Mouse (Mus musculus): ENCODE measurements around the gene Camk1.
"Not testable (repeated sequence)": the region's sequence is repeated elsewhere in the genome, so short reads cannot be mapped to it uniquely, and the experiment has no call there.

The Camk1 gene

DNA sequence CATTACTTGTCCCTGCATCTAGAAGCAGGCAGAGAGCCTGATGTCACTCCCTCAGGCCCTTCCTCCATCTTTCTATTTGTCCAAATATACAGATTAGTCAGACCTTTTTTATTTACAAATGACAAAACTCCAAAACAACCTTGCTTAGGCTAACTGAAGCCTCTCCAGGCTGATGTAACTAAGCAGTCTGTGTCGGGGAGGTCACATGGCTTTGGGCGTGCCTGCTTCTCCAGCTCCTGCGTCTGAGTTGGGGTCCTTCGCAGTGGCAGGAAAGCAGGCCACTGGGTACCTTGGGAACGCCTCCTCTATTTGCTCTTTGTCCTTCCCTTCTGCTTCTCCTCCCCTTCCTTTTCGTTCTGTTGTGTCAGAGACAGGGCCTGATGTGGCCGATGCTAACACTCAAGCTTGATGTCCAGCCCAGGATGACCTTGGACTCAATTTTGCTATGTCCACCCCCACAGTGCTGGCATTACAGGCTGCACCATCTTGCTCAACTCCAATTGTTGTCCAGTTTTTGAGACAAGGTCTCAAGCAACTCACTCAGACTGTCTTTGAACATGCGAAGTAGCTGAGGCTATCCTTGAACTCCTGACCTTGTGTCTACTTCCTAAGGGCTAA is 20.8 kb upstream of the Camk1 start:
- in situ Hi-C loops (cut with MboI; ENCODE audit: low pct_unique_long_range_greater_than_20kb in 1 of 2, low sequenced_read_pairs in 2 of 2, unreplicated experiment in 1 of 2) = no loop called here

DNA sequence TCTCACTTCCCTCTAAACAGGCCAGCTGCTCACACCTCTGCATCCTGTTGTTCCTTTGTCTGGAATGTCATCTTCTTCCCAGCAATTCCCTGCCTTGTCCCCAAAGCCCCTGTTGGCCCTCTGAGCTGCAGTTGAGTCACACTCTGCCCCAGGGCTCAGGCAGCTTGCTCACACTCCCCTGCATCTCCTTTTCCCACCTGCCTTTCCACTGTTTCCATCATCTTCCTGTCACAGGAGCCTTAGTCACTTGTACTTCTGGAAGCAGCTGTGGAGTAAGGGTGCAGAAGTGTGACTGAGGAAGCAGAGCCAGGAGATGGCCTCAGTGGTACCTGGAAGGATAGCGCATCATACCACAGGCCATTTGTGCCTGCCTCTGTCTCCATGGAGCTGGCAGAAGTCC is 18.5 kb upstream of the Camk1 start:
- in situ Hi-C loops (cut with MboI; ENCODE audit: low pct_unique_long_range_greater_than_20kb in 1 of 2, low sequenced_read_pairs in 2 of 2, unreplicated experiment in 1 of 2) = no loop called here

DNA sequence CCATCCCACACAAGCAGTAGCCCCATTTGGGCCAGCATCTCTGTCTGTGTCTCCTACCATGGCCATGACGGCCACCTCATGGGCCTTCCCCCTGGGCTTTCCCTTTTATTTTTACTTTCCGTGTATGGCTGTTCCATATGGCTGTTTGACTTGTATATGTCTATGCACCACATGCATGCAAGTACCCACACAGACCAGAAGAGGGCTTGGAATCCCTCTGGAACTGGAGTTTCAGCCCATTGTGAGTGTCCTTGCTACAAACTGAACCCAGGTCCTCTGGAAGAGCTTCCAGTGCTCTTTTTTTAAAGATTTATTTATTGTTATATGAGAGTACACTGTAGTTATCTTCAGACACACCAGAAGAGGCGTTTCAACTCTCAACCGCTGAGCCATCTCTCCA is 17.7 kb upstream of the Camk1 start:
- in situ Hi-C loops (cut with MboI; ENCODE audit: low pct_unique_long_range_greater_than_20kb in 1 of 2, low sequenced_read_pairs in 2 of 2, unreplicated experiment in 1 of 2) = no loop called here

DNA sequence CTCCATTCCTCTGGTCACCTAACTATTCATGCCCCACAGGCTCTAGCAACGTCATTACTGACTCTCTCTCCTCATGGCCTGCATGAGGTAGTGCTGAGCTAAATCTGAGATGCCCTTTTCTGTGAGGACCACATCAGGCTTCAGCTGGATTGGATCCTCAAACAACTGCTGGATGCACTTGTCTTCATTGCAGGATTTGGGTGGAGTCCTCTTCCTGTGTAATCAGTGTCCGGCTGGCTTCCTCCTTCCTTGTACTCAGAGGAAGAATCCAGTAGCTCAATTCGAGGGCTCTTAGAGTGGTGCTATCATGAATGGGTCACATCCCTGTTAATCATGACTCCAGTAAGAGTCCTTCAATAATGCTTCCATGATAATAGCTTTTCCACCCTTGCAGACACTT is 9.9 kb upstream of the Camk1 start:
- in situ Hi-C loops (cut with MboI; ENCODE audit: low pct_unique_long_range_greater_than_20kb in 1 of 2, low sequenced_read_pairs in 2 of 2, unreplicated experiment in 1 of 2) = no loop called here

DNA sequence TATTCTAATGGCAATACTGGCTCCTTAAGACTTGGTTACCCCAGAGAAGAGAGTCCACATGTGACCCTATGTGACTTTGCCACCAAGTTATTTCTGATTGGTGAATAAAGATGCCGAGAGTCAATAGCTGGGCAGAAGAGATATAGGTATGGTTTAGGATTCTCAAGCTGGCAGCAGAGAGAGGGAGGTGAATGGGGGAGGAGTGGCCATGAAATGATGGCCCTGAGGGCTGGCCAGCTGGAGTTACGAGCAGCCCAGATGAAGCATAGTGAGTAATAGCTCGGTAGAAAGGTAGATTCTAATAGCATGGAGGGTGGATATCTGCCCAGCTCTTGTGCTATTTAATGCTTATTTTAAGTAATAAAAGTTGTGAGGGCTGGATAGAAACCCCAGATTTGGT is 9.0 kb upstream of the Camk1 start:
- in situ Hi-C loops (cut with MboI; ENCODE audit: low pct_unique_long_range_greater_than_20kb in 1 of 2, low sequenced_read_pairs in 2 of 2, unreplicated experiment in 1 of 2) = no loop called here

GRCm38 (mm10) chr6:113351653-113352052 is 7.9 kb upstream of the Camk1 start:
- in situ Hi-C loops (cut with MboI; ENCODE audit: low pct_unique_long_range_greater_than_20kb in 1 of 2, low sequenced_read_pairs in 2 of 2, unreplicated experiment in 1 of 2) = no loop called here

- in situ Hi-C loops (cut with MboI; ENCODE audit: low pct_unique_long_range_greater_than_20kb in 1 of 2, low sequenced_read_pairs in 2 of 2, unreplicated experiment in 1 of 2) = no loop called here
Observed at GRCm38 (mm10) chr6:113351161-113351560, 7.4 kb upstream of the Camk1 start.

GRCm38 (mm10) chr6:113350538-113350937 is 6.8 kb upstream of the Camk1 start:
- in situ Hi-C loops (cut with MboI; ENCODE audit: low pct_unique_long_range_greater_than_20kb in 1 of 2, low sequenced_read_pairs in 2 of 2, unreplicated experiment in 1 of 2) = no loop called here

- in situ Hi-C loops (cut with MboI; ENCODE audit: low pct_unique_long_range_greater_than_20kb in 1 of 2, low sequenced_read_pairs in 2 of 2, unreplicated experiment in 1 of 2) = no loop called here
Observed at GRCm38 (mm10) chr6:113346897-113347296, 3.1 kb upstream of the Camk1 start.

DNA sequence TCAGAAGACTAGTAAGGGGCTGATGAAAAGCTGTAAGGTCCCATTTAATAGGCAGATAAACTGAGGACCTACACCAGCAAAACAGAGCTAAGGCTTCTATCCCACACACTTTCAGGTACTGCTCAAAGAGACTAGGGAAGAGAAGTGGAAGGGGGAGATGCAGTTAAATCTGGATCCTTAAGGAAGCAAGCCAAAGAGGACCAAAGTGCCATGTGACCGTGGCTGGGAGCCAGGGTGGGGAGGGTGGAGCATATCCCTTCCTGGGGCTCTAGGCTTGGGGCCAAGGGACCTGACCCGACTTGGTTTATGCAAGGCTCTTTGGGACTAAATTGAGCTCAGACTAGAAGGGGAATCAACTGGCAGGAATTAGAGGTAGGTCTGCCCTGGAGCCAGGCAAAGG is 537 bp upstream of the Camk1 start:
- in situ Hi-C loops (cut with MboI; ENCODE audit: low pct_unique_long_range_greater_than_20kb in 1 of 2, low sequenced_read_pairs in 2 of 2, unreplicated experiment in 1 of 2) = no loop called here

- in situ Hi-C loops (cut with MboI; ENCODE audit: low pct_unique_long_range_greater_than_20kb in 1 of 2, low sequenced_read_pairs in 2 of 2, unreplicated experiment in 1 of 2) = no loop called here
Observed at GRCm38 (mm10) chr6:113342297-113342696, 1.5 kb downstream of the Camk1 start.

DNA sequence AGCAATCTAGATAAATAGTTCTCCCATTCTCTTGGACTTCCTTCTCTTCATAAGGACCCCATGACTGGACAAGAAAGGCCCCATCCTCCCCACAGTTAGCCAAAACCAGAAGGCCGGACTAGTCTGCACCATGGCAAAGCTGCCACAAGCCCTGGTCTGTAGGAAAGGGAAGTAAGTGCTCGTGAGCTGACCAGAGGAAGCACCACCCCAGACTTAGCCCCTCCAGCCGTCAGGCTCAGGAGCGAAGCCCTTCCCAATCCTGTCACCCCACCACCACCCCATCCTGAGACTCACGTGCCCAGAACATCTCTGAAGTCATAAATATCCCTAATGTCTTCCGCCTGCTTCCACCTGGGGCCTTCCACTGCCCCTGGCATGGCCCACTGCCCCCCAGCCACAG is 2.2 kb downstream of the Camk1 start:
- in situ Hi-C loops (cut with MboI; ENCODE audit: low pct_unique_long_range_greater_than_20kb in 1 of 2, low sequenced_read_pairs in 2 of 2, unreplicated experiment in 1 of 2) = no loop called here

- in situ Hi-C loops (cut with MboI; ENCODE audit: low pct_unique_long_range_greater_than_20kb in 1 of 2, low sequenced_read_pairs in 2 of 2, unreplicated experiment in 1 of 2) = no loop called here
Observed at GRCm38 (mm10) chr6:113336852-113337620, 6.7 kb downstream of the Camk1 start.

DNA sequence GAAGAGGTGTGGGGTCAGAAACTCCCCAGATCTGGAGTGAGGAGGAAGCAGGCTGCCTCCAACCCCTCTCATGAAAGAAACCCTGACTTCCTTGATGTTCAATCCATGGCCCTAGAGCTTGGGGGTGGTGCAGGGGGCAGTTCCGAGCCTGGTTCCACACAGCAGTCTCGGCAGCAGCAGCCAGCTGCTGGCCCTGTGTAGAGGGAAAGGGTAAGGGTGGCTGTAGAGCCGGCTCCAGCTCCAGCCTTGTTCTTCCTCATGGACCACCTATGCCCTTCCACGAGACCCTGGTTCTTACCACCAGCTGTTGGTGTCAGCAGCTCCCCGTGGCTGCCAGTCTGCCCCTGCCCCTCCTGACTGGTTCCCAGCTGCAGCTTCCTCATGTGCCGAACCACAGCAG is 9.6 kb downstream of the Camk1 start:
- in situ Hi-C loops (cut with MboI; ENCODE audit: low pct_unique_long_range_greater_than_20kb in 1 of 2, low sequenced_read_pairs in 2 of 2, unreplicated experiment in 1 of 2) = no loop called here

DNA sequence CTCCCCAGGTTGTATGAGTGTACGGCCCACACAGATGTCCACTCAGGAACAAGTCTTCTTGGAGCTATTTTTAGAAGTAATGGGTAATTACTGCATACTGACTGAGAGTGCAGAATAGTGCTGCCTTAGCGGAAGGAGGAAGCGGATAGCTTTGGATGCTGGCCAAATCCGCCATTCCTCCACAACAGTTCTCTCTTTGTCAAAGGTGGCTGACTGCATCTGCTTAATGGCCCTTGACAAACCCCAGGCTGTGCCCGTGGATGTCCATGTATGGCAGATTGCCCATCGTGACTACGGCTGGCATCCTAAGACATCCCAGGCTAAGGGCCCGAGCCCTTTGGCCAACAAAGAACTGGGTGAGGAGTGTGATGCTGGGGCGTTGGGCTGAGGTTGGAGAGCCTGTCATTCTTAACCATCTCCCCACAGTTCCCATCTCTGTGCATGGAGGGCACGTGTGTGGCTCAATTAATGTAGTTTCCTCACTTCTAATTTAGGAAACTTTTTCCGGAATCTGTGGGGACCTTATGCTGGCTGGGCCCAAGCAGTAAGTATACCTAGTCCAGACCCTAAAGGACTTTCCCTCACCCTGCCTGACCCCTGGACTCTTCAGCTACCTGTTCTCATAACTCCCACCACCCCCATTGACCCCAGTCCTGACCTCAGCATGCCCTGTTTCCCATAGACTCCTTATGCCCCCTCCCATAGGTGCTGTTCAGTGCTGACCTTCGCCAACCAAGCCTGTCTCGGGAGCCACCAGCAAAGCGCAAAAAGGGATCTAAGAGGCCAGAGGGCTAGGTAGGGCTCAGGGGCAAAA is 10.4 kb downstream of the Camk1 start:
- in situ Hi-C loops (cut with MboI; ENCODE audit: low pct_unique_long_range_greater_than_20kb in 1 of 2, low sequenced_read_pairs in 2 of 2, unreplicated experiment in 1 of 2) = no loop called here

- in situ Hi-C loops (cut with MboI; ENCODE audit: low pct_unique_long_range_greater_than_20kb in 1 of 2, low sequenced_read_pairs in 2 of 2, unreplicated experiment in 1 of 2) = not testable (repeated sequence)
Observed at GRCm38 (mm10) chr6:113332734-113333133, 11.1 kb downstream of the Camk1 start.

DNA sequence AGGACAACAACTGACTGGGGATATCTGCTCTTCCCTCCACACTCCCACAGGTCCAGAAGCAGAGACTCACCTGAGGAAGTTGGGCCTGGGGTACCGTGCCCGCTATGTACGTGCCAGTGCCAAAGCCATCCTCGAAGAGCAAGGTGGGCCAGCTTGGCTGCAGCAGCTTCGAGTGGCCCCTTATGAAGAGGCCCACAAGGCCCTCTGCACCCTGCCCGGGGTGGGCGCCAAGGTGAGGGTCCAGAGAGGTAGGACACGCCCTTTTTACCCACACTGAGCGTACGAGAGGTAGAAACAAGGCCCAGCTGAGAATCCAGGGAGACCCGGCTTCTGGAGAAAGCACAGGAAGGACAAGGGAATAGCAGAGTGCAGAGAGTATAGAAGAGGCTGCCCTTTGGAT is 12.1 kb downstream of the Camk1 start:
- in situ Hi-C loops (cut with MboI; ENCODE audit: low pct_unique_long_range_greater_than_20kb in 1 of 2, low sequenced_read_pairs in 2 of 2, unreplicated experiment in 1 of 2) = no loop called here

- in situ Hi-C loops (cut with MboI; ENCODE audit: low pct_unique_long_range_greater_than_20kb in 1 of 2, low sequenced_read_pairs in 2 of 2, unreplicated experiment in 1 of 2) = no loop called here
Observed at GRCm38 (mm10) chr6:113330547-113330946, 13.2 kb downstream of the Camk1 start.

GRCm38 (mm10) chr6:113329396-113329795 is 14.4 kb downstream of the Camk1 start:
- in situ Hi-C loops (cut with MboI; ENCODE audit: low pct_unique_long_range_greater_than_20kb in 1 of 2, low sequenced_read_pairs in 2 of 2, unreplicated experiment in 1 of 2) = no loop called here

Data from mouse embryonic stem cell (cell line).